Mouse (Mus musculus) monocyte, adult 2 months (primary cell): ENCODE measurements around the gene Epha6.

Source experiments
- DNase-seq, 2 experiments: peaks; one replicate each; pipeline ENCODE4 v3.0.0; 2022; ENCODE audit warnings: low spot score in 2 of 2, low read depth in 1 of 2

Epha6 gene

GRCm38 (mm10) chr16:60266367-60267351 lies 338.7 kb downstream of the Epha6 start:
- no peak for DNase-seq

- DNase-seq: no peak
Observed at GRCm38 (mm10) chr16:60264719-60265508, 340.4 kb downstream of the Epha6 start.

GRCm38 (mm10) chr16:60258151-60258635 lies 347.1 kb downstream of the Epha6 start:
- no peak for DNase-seq

GRCm38 (mm10) chr16:60257623-60258022 lies 347.7 kb downstream of the Epha6 start:
- no peak for DNase-seq

- no peak for DNase-seq
Observed at GRCm38 (mm10) chr16:60257044-60257443, 348.3 kb downstream of the Epha6 start.

- DNase-seq: no peak
Observed at GRCm38 (mm10) chr16:60239356-60240190, 365.8 kb downstream of the Epha6 start.

GRCm38 (mm10) chr16:60233985-60234766 lies 371.2 kb downstream of the Epha6 start:
- no peak for DNase-seq

- no peak for DNase-seq
Observed at GRCm38 (mm10) chr16:60232982-60233381, 372.3 kb downstream of the Epha6 start.

- no peak for DNase-seq
Observed at GRCm38 (mm10) chr16:60209151-60209550, 396.2 kb downstream of the Epha6 start.

- no peak for DNase-seq
Observed at GRCm38 (mm10) chr16:60175580-60175979, 429.8 kb downstream of the Epha6 start.

GRCm38 (mm10) chr16:60152439-60152838 lies 452.9 kb downstream of the Epha6 start:
- no peak for DNase-seq

GRCm38 (mm10) chr16:60144370-60144769 lies 461.0 kb downstream of the Epha6 start:
- no peak for DNase-seq

- no peak for DNase-seq
Observed at GRCm38 (mm10) chr16:60121435-60121834, 483.9 kb downstream of the Epha6 start.

GRCm38 (mm10) chr16:60102210-60102609 lies 503.1 kb downstream of the Epha6 start:
- DNase-seq: no peak

GRCm38 (mm10) chr16:60095333-60095732 lies 510.0 kb downstream of the Epha6 start:
- no peak for DNase-seq

GRCm38 (mm10) chr16:60086976-60087375 lies 518.4 kb downstream of the Epha6 start:
- no peak for DNase-seq

- no peak for DNase-seq
Observed at GRCm38 (mm10) chr16:60070457-60071112, 534.7 kb downstream of the Epha6 start.

- no peak for DNase-seq
Observed at GRCm38 (mm10) chr16:60043809-60044208, 561.5 kb downstream of the Epha6 start.

GRCm38 (mm10) chr16:60028381-60028780 lies 577.0 kb downstream of the Epha6 start:
- DNase-seq: no peak
